Mouse (Mus musculus) heart, adult 18-20 months (tissue): ENCODE data around the gene Secisbp2l. TPM values are rescaled to one million over a fixed set of nuclear protein-coding genes. Genes with fewer than 3 reads are reported as not detected.

Experiments
- DNase-seq, 2 experiments: peaks; one replicate each; pipeline ENCODE4 v3.0.0; 2021 to 2022; ENCODE audit warnings: mixed read lengths in 1 of 2
- long read RNA-seq, 2 experiments: library from polyadenylated mRNA; stranded (forward); transcript quantifications; one replicate each; pipeline ENCODE4 v2.0.0; 2021
- total RNA-seq, 2 experiments: library from RNA; stranded (reverse); gene quantifications; 2 replicates each; pipeline ENCODE4 v1.2.3; 2021

The Secisbp2l gene
- total RNA-seq, result 10 to 100 TPM; 24.1 to 26.6 TPM
- long read RNA-seq, experiment 1, full-length matches to known transcripts, result 1 of 3 reads
- long read RNA-seq, experiment 1, partial matches to known transcripts, result 1 of 3 reads
- long read RNA-seq, experiment 1, other reads (novel, unspliced or antisense), result 1 of 3 reads
- long read RNA-seq, experiment 2, partial matches to known transcripts, result 1 of 2 reads
- long read RNA-seq, experiment 2, other reads (novel, unspliced or antisense), result 1 of 2 reads

GRCm38 (mm10) chr2:125782719-125783109 is at the start of gene Secisbp2l:
Secisbp2l (minus strand) TSS chr2:125782870.
- DNase-seq, result peak; percentile 97

GRCm38 (mm10) chr2:125829924-125830323 is 47.3 kb upstream of the Secisbp2l start:
- no peak for DNase-seq

GRCm38 (mm10) chr2:125827898-125828297 is 45.2 kb upstream of the Secisbp2l start:
- DNase-seq, result no peak

GRCm38 (mm10) chr2:125826201-125826600 is 43.5 kb upstream of the Secisbp2l start:
- DNase-seq, result no peak

- no peak for DNase-seq
Measured at GRCm38 (mm10) chr2:125820397-125820796, 37.7 kb upstream of the Secisbp2l start.

- no peak for DNase-seq
Measured at GRCm38 (mm10) chr2:125813972-125814595, 31.4 kb upstream of the Secisbp2l start.

GRCm38 (mm10) chr2:125811332-125811731 is 28.7 kb upstream of the Secisbp2l start:
- no peak for DNase-seq

GRCm38 (mm10) chr2:125809551-125809950 is 26.9 kb upstream of the Secisbp2l start:
- no peak for DNase-seq

- DNase-seq, result no peak
Measured at GRCm38 (mm10) chr2:125805826-125806225, 23.2 kb upstream of the Secisbp2l start.

- DNase-seq, result no peak
Measured at GRCm38 (mm10) chr2:125801947-125802346, 19.3 kb upstream of the Secisbp2l start.

GRCm38 (mm10) chr2:125801038-125801437 is 18.4 kb upstream of the Secisbp2l start:
- DNase-seq, result peak; percentile 20 to 25

- DNase-seq, result peak; percentile 23 to 27
Measured at GRCm38 (mm10) chr2:125800428-125800827, 17.8 kb upstream of the Secisbp2l start.

GRCm38 (mm10) chr2:125797872-125798271 is 15.2 kb upstream of the Secisbp2l start:
- DNase-seq, result no peak

GRCm38 (mm10) chr2:125795118-125795517 is 12.4 kb upstream of the Secisbp2l start:
- DNase-seq, result no peak

- DNase-seq, result no peak
Measured at GRCm38 (mm10) chr2:125794166-125794565, 11.5 kb upstream of the Secisbp2l start.

- no peak for DNase-seq
Measured at GRCm38 (mm10) chr2:125792879-125793261, 10.2 kb upstream of the Secisbp2l start.

GRCm38 (mm10) chr2:125792144-125792878 is 9.6 kb upstream of the Secisbp2l start:
- no peak for DNase-seq

- DNase-seq, result peak in 1 of 2 experiments; percentile 26
Measured at GRCm38 (mm10) chr2:125791485-125791885, 8.8 kb upstream of the Secisbp2l start.

- no peak for DNase-seq
Measured at GRCm38 (mm10) chr2:125790242-125790641, 7.6 kb upstream of the Secisbp2l start.

- DNase-seq, result no peak
Measured at GRCm38 (mm10) chr2:125789265-125789664, 6.6 kb upstream of the Secisbp2l start.

GRCm38 (mm10) chr2:125788785-125789184 is 6.1 kb upstream of the Secisbp2l start:
- no peak for DNase-seq

GRCm38 (mm10) chr2:125788351-125788750 is 5.7 kb upstream of the Secisbp2l start:
- DNase-seq, result peak in 1 of 2 experiments; percentile 25

GRCm38 (mm10) chr2:125785021-125785420 is 2.4 kb upstream of the Secisbp2l start:
- no peak for DNase-seq
